Mouse (Mus musculus) fat pad, adult 2 months (tissue): Measurements from ENCODE around the gene Pdrg1.

Experiments used
- DNase-seq: peaks from one replicate; pipeline ENCODE4 v3.0.0-alpha.2; 2011; ENCODE audit warnings: low read depth, low spot score; ENCODE audit errors: extremely low read depth

Pdrg1 gene

GRCm38 (mm10) chr2:152962091-152962793, 53.0 kb downstream of the Pdrg1 start, which contains the start of gene Ttll9:
TSS of gene Ttll9 (plus strand) at chr2:152962485.
- DNase-seq: no peak
